Mouse (Mus musculus): ENCODE results near the gene Prcd.
"Not testable (repeated sequence)": the region's sequence is repeated elsewhere in the genome, so short reads cannot be mapped to it uniquely, and the experiment has no call there.

Gene Prcd

DNA sequence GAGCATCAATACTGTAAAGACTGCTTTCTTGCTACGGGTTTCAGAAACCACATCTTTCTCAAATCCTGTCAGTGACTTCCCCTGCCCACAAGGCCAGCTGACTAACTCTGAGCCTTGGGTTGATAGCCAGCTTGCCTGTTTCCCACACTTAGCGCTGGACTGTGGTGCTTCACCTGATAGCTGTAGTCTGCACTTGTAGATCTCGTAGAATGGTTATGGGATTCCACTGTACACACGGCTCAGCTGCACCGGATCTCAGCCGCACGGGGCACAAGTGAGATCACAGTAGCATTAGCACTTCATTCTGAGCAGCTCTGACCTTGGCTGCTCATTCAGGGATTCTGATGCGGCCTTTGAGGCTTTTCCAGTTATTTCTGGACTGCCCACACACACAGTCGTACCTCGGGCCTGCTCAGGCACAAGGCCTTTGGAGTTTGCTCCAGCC lies 15.1 kb downstream of the Prcd start:
- in situ Hi-C loops (cut with MboI, MseI), result no loop called here

DNA sequence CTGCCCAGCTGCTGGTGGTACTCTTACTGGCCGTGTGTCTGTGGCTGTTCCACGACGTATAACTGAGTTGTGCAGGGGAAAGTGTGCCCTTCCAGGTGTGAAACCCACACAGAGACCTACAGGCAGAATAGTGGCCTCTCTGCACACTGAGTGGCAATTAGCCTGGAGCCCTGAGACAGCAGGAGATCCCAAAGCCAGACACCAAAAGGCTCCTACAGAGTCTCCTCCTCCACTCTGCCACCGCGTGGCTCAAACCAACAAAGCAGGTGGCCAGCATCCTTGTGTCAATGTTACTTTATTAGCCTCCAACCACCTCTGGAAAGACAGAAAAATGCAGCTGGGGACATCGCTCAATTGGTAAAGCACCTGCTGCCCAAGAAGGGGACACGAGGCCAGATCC lies 15.5 kb downstream of the Prcd start:
- in situ Hi-C loops (cut with MboI, MseI), result no loop called here

DNA sequence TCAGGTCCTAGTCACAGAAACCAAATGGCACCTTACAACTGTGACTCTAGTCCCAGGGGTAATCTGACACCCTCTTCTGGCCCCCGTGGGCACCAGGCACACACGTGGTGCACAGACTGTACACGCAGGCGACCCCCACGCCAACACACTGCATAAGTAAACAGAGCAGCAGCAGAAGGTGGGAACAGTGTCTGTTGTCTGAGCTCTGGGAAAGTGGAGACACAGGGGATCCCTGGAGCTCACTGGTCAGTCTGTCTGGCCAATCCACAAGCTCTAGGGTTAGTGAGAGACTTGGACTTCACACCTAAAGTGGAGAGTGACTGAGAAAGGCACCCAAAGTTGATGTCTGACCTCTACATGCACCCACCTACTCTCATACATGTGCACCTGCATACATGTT lies 16.0 kb downstream of the Prcd start:
- in situ Hi-C loops (cut with MboI, MseI), result no loop called here

DNA sequence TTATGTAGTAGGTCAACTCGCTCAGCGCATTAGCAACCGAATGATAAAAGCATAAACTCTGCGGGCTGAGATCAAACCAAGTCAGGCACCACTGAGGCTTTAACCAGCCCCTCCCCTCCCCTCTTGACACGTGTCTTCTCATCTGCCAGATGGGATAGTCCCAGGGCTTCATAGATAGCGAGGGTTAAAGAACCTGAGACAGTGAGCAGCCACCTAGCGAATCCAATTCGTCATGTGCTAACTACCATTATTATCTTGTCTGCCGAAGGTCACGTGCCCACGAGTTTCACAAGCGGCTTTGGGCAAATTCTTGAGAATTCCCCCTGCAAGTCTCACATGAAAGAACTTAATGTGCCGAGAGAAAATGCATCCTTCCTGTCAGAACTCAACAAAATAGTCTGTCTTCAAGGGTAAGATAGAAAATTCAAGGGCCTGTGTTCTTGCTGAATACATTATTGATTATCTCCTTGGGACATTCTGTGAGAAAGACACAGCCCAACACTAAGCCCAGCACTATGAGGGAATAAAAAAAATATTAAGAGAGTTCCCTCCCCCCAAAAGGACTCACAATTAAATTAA lies 16.5 kb downstream of the Prcd start:
- in situ Hi-C loops (cut with MboI, MseI), result no loop called here

DNA sequence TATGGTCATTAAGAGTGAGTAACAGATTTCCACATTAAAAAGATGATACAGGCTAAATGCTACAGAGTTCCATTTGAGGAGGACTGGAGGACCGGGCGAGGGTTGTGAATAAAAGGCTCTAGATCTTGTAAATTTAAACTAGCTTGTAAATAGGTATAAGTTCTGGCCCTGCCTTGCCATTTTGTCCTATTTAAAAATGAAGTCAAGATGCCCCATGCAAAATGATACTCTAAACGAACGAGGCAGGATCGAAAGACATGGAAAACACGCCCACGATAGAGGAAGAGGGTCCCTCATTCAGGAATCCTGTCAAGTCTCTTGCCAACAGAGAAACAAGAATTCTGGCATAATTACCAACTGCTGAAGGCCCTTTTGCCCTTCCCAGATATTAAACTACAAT lies 17.1 kb downstream of the Prcd start:
- in situ Hi-C loops (cut with MboI, MseI), result no loop called here

DNA sequence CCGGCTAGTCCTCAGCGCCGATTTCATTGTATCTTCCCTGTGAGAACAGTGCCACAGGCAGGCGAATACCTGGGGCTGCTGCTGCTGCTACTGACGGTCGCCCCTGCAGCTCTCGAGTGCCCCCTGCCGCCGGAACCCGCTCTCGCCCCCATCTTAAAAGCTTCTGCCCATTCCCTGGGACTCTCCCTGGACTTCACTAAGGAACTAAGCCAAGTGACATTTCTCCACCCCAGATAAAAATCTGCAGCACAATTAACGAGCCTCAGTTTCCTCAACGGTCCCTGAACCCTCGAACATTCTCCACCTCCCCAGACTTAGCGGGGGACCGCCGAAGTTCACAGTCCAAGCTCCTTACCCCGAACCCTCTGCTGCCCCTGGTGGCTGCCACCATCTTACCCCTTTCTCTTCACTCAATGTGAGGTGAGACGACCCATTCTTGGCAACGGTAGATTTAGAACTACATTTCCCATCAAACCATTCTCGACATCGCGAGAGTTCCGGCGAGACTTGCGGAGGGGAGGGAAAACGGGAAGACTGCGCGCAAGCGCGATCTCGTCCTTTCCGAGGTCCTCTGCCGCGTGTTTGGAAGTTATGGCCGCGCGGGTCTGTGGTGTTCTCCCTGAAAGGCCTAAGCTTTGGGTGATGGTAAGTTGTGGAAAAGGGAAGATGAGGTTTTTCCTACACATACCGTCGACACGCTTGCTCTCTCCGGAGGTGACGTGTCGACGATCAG lies 17.9 kb downstream of the Prcd start:
- in situ Hi-C loops (cut with MboI, MseI), result no loop called here

DNA sequence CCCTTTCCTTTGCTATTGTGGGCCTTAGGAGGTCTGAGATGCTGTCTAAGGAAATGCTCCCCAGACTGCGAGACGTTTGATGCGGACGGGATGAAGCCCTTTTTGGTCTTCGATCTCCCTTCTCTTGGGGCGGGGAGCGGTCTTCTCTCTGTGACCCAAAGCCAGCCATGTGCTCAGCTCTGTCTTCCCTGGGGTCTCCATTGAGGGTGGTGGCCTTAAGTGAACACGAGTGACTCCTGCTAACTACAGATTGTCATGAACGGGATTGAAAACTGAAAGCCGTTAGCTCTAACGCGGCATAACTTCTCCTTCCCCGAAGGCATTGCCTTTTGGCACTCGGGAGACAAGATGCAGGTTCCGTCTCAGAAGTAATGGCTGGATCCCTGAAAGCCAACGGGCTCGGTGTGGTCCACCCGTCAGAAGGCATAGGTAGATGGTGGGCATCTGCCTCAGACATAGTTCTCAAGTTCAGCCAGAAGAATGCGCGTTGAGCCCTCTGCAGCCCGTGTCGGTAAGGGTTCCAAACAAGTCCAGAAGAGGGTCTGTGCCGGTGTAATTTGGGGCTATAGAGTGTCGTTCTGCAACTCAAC lies 18.6 kb downstream of the Prcd start:
- in situ Hi-C loops (cut with MboI, MseI), result no loop called here

DNA sequence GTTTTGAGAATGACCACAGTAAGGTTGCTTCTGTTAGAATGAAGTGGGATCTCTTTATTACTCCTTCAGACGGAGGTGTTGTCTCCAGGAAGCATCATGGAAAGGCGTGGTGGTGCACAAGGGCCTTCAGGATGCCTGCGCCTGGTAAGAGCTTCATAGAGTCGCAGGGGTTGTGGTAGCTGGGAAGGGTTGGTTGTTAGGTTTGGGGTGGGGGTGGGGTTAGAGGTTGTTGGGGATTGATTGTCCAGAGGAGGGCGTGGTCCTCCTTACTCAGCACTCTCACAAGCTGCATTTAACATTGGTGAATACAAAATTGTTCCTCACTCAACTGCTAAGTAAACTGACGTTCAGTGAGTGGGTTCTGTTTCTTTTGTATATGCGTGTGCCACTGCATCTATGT lies 19.3 kb downstream of the Prcd start:
- in situ Hi-C loops (cut with MboI, MseI), result no loop called here

DNA sequence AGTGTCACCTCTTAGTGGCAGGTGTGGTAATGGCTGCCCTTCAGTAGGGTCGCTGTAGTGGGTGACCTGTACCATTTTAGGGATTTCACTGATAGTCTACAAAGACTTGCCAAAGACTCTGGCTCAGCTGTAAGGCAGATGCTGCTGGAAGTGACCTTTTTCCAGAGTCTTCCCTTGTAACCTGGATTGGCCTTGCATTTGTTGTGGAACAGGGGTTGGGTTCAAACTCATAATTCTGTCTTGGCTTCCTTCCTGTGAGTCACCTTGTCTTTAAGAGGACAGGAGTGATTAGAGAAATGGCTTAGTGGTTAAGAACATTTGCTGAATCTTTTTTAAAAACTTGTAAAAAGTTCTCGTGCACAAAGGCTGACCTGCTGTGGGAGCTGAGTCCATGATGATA lies 20.1 kb downstream of the Prcd start:
- in situ Hi-C loops (cut with MboI, MseI), result no loop called here

DNA sequence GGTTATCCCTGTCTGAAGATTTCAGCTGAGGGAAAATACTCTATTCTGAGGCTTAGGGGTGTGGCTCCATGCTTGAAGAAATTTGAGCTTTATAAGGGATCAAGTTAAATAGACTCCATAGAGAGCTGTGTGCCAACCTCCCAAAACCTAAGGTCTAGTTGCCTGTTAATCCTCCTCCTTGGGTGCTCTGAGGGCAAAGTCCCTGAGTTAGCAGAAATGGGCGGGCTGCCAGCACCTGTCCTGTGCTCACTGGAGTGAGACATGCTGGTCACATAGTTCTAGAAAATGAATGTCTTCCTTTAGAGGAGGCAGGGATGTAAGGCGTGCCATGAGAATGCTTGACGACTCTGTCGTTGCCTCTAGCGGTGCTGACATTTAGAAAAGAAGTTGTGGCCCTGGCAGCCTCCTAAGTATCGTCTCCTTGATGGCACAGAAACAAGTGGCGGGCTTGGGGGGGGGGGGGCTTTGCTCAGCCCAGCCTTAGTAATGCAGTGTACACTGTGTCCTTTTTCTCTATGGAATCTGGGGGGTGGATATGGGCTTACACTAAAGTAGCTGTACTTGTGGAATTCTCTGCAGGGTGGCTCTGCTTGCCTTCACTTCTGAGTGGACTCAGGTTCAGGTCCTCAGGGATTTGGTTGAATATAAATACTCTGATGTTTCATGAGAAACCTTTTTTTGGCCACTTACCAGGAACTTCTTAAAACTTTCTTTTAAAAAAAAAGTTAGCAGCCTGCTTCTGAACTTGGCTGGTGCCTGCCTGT lies 21.5 kb downstream of the Prcd start:
- in situ Hi-C loops (cut with MboI, MseI), result no loop called here

DNA sequence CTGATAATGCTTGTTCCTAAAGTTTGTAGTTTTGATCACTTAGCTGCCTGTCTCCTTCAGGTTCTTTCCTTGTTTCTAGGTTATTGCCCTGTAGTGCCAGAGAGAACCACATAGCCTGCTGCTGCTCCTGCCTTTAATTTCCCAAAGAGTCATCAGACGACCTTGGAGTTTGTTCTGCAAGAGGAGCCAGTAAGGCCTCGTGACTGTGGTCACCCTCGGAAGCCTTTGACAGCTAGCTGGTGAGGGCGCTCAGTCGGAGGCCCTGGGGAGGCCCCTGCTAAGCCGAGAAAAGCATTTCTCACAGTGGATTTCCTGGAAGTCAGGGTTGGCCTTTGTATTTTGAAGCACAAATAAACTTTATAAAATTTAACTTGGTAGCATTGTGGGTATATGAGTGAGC lies 22.1 kb downstream of the Prcd start:
- in situ Hi-C loops (cut with MboI, MseI), result not testable (repeated sequence)

DNA sequence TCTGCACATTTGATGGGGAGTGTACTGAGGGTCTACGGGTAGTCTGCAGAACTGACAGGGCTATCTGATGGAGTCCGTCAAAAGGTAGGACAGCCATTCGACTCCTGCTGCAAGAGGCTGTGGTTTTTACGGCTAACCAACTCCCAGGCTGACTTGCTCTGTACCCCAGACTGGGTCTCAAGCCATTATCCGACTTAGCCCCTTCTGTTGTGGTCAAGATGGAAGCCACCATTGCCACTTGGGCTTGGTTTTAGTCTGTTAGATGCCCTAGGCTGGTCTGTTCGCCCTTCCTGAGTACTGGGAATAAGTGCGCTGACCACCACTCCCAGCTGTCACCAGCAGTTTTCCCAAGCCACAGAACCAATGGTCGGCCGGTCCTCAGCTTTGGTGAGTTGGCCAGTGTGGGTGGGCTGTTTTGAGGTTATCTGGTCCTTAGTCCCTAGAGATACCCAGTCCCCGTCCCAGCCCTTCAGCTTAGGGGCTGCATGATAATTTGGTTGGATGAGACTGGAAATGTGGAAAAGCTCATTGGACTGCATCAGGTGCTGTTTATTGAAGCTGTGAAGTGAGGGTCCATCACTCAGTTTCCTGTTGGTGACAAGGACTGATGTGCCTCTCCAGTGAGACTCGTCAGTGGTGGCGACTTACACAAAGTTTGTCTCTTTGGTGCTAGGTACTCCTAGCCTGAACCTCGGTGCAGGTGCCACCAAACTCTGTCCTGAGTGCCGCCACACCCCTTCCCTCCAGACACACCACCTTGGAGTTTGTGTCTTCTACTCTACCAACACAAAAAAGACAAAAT lies 23.0 kb downstream of the Prcd start:
- in situ Hi-C loops (cut with MboI, MseI), result no loop called here

DNA sequence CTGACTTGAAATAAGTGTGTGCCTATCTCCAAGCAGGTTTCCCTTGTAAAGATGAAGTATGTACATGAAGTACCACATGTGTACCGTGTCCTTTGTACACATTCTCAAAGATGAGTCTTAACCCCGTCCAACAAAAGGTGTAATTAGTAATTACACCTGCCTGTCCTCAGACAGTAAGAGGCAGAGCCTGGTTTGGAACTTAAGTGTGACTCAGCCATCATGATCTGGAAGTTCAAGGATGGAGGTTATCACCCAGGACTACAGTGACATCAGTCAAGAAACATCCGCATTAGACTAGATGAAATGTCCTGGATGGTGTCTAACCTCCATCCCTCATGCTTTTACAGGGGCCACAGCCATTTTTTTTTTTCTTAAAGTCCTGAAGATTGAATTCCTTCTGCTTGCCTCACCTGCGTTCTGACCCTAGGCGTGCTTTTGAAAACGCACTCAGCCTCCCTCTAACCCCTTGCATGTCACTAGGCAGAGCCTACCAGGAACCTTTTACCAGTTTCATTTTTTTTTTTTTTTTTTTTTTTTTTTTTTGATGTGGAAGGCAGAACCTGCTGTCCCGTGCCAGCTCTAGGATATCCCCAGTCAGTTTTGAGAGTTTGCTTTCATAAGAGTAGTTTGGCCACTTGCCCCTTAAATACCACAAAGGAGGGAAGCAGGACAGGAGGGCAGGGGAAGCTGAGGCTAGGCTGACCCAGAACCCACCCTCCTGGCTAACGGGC lies 24.5 kb downstream of the Prcd start:
- in situ Hi-C loops (cut with MboI, MseI), result no loop called here

DNA sequence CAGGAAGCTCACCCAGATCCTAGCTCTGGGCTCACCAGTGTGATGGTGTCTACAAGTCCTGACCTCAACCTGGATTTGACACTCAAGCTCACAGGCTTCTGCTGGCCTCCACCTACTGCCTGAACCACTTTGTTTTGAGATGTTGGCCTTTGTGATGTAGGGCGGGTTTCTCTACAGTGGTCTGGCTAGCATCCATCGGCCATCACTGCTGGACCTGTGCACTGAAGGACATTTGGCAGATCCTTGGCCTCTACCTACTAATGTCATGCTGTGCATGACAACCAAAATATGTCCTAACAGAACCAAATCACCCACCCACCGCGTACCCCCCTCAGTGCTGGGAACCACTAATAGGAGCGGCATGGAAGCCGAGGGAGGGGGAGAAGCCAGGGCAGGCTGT lies 25.8 kb downstream of the Prcd start:
- in situ Hi-C loops (cut with MboI, MseI), result no loop called here

DNA sequence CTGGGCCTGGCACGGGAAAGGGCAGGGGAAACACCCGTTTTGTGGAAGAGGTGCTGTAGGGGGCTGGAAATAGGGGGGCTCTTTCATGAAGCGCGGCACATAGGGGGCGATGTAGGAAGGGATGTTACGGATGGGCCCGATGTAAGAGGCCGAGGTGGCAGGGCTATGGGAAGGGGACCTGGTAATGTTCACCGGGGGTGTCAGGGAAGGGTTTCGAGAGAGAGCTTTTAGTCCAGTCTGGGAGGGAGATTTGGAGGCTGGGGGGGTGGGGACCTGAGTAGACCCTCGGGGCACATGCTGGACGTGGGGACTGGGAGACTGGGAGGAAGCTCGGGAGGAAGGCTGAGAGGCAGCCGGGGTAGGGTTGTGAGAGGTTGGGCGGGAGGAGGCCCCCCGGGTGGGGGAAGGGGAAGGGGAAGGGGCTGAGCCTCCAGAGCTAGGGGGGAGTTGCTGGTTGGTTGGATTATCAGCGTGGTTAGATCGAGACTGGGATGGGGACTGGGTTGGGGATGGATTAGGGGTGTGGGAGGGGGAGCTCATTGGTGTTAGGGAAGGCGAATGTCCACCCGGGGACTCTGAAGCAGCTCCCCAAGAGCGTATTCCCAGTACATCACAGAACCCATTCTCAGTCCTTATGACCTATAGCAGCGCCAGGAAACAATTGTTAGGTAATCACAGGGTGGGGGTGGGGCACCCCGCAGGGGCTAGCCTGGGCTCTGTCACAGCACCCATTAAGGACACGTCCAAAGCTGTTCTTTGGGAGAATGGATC lies 27.2 kb downstream of the Prcd start:
- in situ Hi-C loops (cut with MboI, MseI), result no loop called here

DNA sequence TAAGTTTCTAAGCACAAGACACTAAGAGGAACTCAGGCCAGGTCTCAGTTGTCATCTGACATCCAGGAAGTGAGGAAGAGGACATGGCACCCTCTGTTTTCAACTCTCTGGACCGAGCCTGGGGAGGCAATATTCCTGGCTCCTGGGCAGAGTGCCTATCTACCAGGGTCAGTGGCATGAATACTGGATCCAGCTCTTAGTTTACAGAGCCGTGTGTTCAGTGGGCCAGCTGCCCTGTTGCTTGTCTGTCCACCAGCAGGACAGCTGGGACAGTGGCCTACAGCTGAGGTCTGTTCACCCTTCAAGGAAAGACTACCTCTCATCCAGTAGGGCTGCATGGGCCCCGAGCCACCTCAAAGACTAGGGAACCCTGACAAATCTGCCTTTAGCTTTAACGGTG lies 27.8 kb downstream of the Prcd start:
- in situ Hi-C loops (cut with MboI, MseI), result no loop called here

DNA sequence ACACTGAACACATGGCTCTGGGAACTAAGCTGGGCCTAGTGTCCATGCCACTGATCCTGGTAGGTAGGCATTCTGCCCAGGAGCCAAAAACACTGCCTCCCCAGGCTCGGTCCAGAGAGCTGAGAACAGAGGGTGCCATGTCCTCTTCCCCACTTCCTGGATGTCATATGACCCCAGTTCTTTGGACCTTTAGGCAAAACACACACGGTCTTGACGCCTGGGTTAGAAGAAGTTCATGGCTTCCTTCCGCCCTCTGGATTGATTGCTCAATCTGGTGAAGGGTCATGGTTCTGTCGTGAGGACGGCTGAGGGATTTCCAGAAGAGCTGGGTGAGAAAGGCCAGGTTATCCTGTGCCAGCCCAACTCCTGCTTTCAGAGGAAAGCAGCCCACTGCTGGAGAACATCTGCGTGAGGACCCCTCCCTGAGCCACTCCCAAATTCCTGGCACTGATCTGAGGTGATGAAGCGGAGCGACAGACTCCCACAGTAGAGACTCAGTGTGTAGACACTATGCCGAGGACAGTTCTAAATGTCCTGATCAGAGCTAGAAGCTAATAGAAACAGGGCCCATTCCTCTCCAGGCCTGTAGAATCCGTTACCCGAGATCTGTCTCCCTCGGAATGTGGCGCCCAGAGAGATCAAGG lies 29.3 kb downstream of the Prcd start:
- in situ Hi-C loops (cut with MboI, MseI), result no loop called here

DNA sequence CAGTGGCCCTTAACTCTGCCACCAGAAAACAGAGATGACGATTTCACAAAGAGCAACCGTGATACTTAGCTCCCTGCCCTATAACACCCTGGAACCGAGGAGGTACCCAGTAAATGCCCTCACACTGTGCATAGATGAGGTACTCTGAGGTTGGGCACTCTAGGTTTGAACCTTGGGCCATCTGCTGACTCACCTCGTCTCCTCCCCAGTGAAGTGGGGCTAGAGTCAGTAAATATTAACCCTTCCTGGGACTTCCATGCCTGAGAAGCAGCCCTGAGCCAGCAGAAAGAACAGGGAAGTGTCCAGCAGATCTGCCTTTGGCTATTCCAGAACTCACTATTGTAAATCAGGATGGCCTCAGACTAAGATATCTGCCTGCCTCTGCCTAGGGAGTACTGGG lies 30.4 kb downstream of the Prcd start:
- in situ Hi-C loops (cut with MboI, MseI), result no loop called here

DNA sequence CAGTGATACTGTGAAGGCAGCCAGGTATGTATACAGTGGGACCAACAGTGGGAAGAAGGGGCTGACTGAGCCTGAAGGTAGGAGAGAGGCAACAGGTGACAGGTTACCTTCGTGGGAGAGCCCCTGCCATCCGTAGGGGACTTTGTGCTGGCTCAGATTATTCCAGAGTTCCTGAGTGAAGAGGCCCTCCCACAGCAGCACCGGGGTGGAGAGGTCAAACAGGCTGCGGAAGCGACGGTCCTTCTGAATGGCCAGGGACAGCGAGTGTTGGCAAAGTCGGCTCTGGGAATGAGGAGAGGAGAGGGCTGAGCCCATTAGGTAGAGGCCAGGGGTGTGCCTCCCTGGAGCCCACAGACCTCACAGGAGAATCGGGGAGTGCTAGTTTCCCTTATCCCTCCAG lies 32.4 kb downstream of the Prcd start:
- in situ Hi-C loops (cut with MboI, MseI), result no loop called here

DNA sequence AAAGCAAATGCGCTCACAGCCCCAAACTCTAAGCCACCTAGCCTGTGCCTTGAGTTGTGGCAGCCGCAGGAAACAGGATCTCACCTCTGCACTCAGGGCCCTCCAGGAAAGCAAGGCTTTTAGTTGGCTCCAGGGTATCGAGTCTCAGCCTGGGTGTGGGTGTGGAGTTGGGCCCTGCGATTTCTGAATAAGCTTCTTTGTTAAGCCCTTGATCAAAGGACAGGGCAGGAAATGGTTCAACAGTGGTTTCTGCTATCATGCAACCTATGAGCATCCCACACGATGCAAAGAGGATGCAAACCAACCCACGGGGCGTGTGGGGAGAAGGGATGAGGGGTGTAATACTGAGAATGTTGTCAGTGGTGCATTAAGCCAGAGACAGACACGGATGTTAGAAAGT lies 34.6 kb downstream of the Prcd start:
- in situ Hi-C loops (cut with MboI, MseI), result no loop called here

Data from regulatory T cell (primary cell).